Comparison of ENCODE assay signal across 10 mouse cellular contexts in the genomic region with DNA sequence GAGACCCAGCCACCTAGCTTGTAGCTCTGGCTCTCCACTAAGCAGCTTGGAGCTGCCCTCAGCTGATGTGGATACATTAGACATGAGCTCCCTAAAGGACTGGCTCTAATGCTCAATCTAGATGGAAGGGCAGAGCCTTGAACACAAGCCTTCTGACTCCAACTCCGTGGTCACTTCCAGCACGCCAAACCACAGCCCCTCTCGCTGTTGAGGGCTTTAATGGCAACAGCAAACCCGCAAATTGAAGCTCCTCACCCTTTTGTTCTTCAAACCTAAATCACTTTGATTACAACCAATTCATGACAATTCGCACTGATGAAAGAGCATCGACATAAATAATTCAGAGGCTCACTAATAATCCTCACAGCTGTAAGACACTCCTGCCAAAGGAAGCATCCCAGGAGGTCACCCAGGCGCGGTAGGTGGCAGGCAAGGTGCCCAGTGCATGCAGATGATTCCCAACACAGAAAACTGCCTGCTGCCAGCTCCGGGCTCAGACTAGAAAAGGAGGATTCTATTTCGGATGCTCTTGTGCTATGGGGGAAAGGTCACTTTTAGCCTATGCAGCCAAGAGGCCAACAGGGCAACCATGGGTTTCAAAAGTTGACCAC. TPM values are rescaled to one million over a fixed set of nuclear protein-coding genes. Genes with fewer than 3 reads are reported as not detected.
DNase-seq lines count a peak whose midpoint lies in the region; ATAC-seq and TF ChIP-seq lines count a peak whose summit lies in the region.
"Had no signal": no experiment of that assay in that cellular context is flagged by ENCODE, and none has a peak within 500 bp of the region (broad histone marks: within the 10 kb centered on the region; RNA-seq: fewer than 3 reads in every experiment).

No protein-coding gene starts in this region.

- DNase-seq in adrenal gland, postnatal 25 days: peak; percentile 8
- no peak for DNase-seq in adrenal gland, postnatal 4 days (ENCODE audit: low spot score in 2 of 2)
- peak; percentile 47 for DNase-seq in hindbrain, embryonic 14.5 days (ENCODE audit: low spot score)
- no peak for DNase-seq in hindbrain, embryonic 10.5 days (ENCODE audit: low spot score)
- DNase-seq in Muller cell, postnatal 12 days (ENCODE audit: inconsistent ontology term): peak; percentile 41
- DNase-seq in heart, adult 9 months (ENCODE audit: low spot score in 2 of 2): peak; percentile 25 to 47
- DNase-seq in embryo, embryonic 10 days (ENCODE audit: low spot score): no peak
- DNase-seq: layer of hippocampus, adult 9-11 months; liver, embryonic 13.5 days had no signal

- H3K4me1 ChIP-seq in hindbrain, embryonic 14.5 days (replicated peaks; ENCODE audit: control insufficient read depth, insufficient read depth, low read length): peaks cover 8% of the 10 kb centered on the region
- H3K4me1 ChIP-seq in hindbrain, embryonic 10.5 days (replicated peaks): 0 out of 2 replicates have a peak, but pooled peaks cover 5% of the 10 kb centered on the region
- no peaks in the 10 kb centered on the region for H3K4me1 ChIP-seq in intestine, postnatal 0 days (replicated peaks; ENCODE audit: control insufficient read depth, insufficient read depth, low read length)
- H3K4me1 ChIP-seq: liver, embryonic 13.5 days had no signal

- no peak for TF ChIP-seq CTCF in intestine, postnatal 0 days (IDR thresholded peaks at IDR 0.05; ENCODE audit: low read depth)

- H3K4me3 ChIP-seq in hindbrain, embryonic 14.5 days (replicated peaks; ENCODE audit: low read length): no peak overlapping the region
- H3K4me3 ChIP-seq in hindbrain, embryonic 10.5 days: no peak overlapping the region
- no peak overlapping the region for H3K4me3 ChIP-seq in intestine, postnatal 0 days (ENCODE audit: low read depth, low read length)
- H3K4me3 ChIP-seq: liver, embryonic 13.5 days had no signal

- 0 out of 2 replicates have a peak overlapping the region, but pooled peaks have one; percentile 23 for H3K27ac ChIP-seq in hindbrain, embryonic 14.5 days
- H3K27ac ChIP-seq in hindbrain, embryonic 10.5 days: no peak overlapping the region
- no peak overlapping the region for H3K27ac ChIP-seq in intestine, postnatal 0 days (ENCODE audit: low read depth, low read length)
- H3K27ac ChIP-seq: liver, embryonic 13.5 days had no signal

- no peaks in the 10 kb centered on the region for H3K36me3 ChIP-seq in hindbrain, embryonic 14.5 days (replicated peaks; ENCODE audit: control insufficient read depth, insufficient read depth)
- H3K36me3 ChIP-seq in hindbrain, embryonic 10.5 days: no peaks in the 10 kb centered on the region
- no peaks in the 10 kb centered on the region for H3K36me3 ChIP-seq in intestine, postnatal 0 days (ENCODE audit: control insufficient read depth, insufficient read depth)
- H3K36me3 ChIP-seq: liver, embryonic 13.5 days had no signal

- no peak overlapping the region for H3K4me2 ChIP-seq in hindbrain, embryonic 14.5 days (replicated peaks)
- no peak overlapping the region for H3K4me2 ChIP-seq in intestine, postnatal 0 days (replicated peaks; ENCODE audit: low read depth)
- H3K4me2 ChIP-seq: liver, embryonic 13.5 days had no signal

- H3K27me3 ChIP-seq in hindbrain, embryonic 14.5 days (ENCODE audit: control insufficient read depth, insufficient read depth, low read length): no peaks in the 10 kb centered on the region
- H3K27me3 ChIP-seq in hindbrain, embryonic 10.5 days (ENCODE audit: insufficient read depth, poor library complexity, severe bottlenecking): no peaks in the 10 kb centered on the region
- H3K27me3 ChIP-seq in intestine, postnatal 0 days (replicated peaks; ENCODE audit: control insufficient read depth, insufficient read depth, low read length): no peaks in the 10 kb centered on the region
- H3K27me3 ChIP-seq: liver, embryonic 13.5 days had no signal

- ATAC-seq in hindbrain, embryonic 14.5 days (ENCODE audit: low FRiP score): peak; percentile 66; the same call in 1 of the 2 replicates
- ATAC-seq in intestine, postnatal 0 days: no peak

- no peak overlapping the region for H3K9ac ChIP-seq in hindbrain, embryonic 14.5 days
- no peak overlapping the region for H3K9ac ChIP-seq in intestine, postnatal 0 days (ENCODE audit: low read depth, low read length)
- H3K9ac ChIP-seq: liver, embryonic 13.5 days had no signal

- whole genome bisulfite sequencing in hindbrain, embryonic 14.5 days: 37% methylated on average over 10 of the region's 10 CpGs
- 63% methylated on average over 10 of the region's 10 CpGs for WGBS in hindbrain, embryonic 10.5 days
- 73% methylated on average over 10 of the region's 10 CpGs for WGBS in intestine, postnatal 0 days

- H3K9me3 ChIP-seq in hindbrain, embryonic 14.5 days (ENCODE audit: control insufficient read depth, low read length): no peaks in the 10 kb centered on the region
- H3K9me3 ChIP-seq in hindbrain, embryonic 10.5 days: no peaks in the 10 kb centered on the region
- H3K9me3 ChIP-seq in intestine, postnatal 0 days (ENCODE audit: control insufficient read depth): no peaks in the 10 kb centered on the region
- H3K9me3 ChIP-seq: liver, embryonic 13.5 days had no signal

RNA-seq across cellular contexts. Expression of gene Rchy1, which starts 53.8 kb away (rescaled TPM):
- total RNA-seq in adrenal gland, postnatal 25 days (2021): 66.9 and 85.4 TPM in 2 replicates
- 10 to 100 TPM; 78.8 to 79.2 TPM for total RNA-seq in adrenal gland, postnatal 4 days (2021)
- polyA plus RNA-seq in hindbrain, embryonic 14.5 days (2014; fragmentation: Nextera tagmentation; extraction: Ambion mirVana): 55.3 and 64.3 TPM in 2 replicates
- polyA plus RNA-seq in hindbrain, embryonic 10.5 days (2016; fragmentation: Nextera tagmentation; extraction: Ambion mirVana): 59.2 and 62.9 TPM in 2 replicates
- 63.7 and 73.0 TPM in 2 replicates for polyA plus RNA-seq in intestine, postnatal 0 days (2015; fragmentation: Nextera tagmentation; extraction: Ambion mirVana)

Comparison
In these comparisons a context has a peak if more than half of its experiments do, and no peak if none do; other contexts are left out.
1. DNase-seq: peak in adrenal gland, postnatal 25 days (single experiment), hindbrain, embryonic 14.5 days (single experiment), Muller cell, postnatal 12 days (single experiment) and heart, adult 9 months (2 of 2); none in adrenal gland, postnatal 4 days (0 of 2), hindbrain, embryonic 10.5 days (single experiment) and embryo, embryonic 10 days (single experiment).